Mouse (Mus musculus) erythroid progenitor cell, adult 5-6 weeks (primary cell): ENCODE data around the gene Odr4. TPM values are rescaled to one million over a fixed set of nuclear protein-coding genes. Genes with fewer than 3 reads are reported as not detected.

Experiments used
- ATAC-seq: replicated peaks from 2 replicates; pipeline ENCODE4 v1.8.0; 2016; ENCODE audit warnings: moderate number of reproducible peaks, mild to moderate bottlenecking, moderate TSS enrichment, inconsistent platforms; ENCODE audit not compliant: poor library complexity, low FRiP score, severe bottlenecking
- total RNA-seq, 2 experiments: library from RNA; stranded (forward) in 1 of 2; stranded (reverse) in 1 of 2; fragments of 150-400 nt in 1 of 2; fragments of 186-747, 209-891 nt in 1 of 2; gene quantifications; 2 replicates each; pipeline versions ENCODE4 v1.2.3 to v1.2.4; 2015 to 2017; ENCODE audit warnings: low replicate concordance in 2 of 2

Gene Odr4
- total RNA-seq (2015; ENCODE audit: low replicate concordance) (25.2 and 29.3 TPM in 2 replicates), total RNA-seq (2017; ENCODE audit: low replicate concordance) (11.8 and 18.5 TPM in 2 replicates)

GRCm38 (mm10) chr1:150392638-150393487 is at the start of gene Odr4, which contains the start of gene Tpr:
Odr4 (minus strand) TSS chr1:150393080.
Tpr (plus strand) TSS chr1:150392838.
- ATAC-seq, result peak; percentile 94

DNA sequence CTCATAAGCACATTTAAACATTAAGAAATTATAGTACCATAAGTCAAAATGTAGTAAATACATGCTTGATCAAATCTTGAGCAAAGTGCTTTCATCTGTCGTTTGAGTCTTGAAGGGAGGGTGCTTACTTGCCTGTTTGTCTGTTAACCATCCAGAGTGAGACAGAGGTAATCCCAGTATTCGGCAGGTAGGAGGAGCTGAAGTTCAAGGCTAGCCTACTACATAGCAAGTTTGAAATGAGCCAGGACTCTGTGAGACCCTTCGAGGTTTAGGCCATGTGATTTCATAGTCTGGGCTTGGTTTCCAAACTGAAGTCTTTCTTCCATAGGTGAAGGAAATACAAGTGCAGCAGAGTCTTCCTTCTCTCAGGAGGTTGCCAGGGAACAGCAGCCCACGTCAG is 48.9 kb upstream of the Odr4 start:
- no peak for ATAC-seq

DNA sequence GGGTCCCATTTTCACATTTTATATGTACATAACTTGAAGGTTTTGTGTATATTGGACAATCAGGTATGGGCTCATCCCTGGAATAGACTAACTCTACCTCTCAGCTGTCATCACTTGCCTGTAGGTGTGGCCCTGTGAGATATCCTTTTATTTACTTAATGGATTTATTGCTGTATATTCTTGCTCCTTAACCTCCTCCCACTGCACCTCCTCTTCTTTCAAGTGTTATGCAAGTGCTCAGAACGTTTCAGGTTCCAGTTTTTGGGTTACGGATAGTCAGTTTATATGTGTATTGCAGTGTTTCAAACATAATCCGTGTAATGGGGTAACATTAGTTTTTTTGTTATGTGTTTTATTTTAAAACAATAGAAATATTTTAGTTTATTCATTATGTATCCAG is 45.8 kb upstream of the Odr4 start:
- ATAC-seq, result no peak

DNA sequence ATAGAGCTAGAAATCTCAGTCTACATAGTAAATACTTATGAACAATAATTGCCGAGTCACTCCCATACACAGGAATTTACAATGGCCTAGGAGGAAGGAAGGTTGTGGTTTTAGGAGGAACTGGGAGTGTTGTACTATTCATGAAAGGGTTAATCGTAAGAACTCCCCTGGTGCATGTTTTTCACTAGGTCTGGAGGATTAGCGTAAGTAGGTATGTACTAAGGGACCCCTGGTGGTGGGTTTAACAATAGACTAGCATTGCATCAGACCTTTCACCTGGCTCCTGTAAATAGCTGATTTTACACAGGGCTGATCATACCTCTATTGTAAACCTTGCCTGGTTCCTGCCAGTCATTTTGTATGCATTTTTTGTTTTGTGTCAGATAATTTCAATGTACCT is 33.3 kb upstream of the Odr4 start:
- no peak for ATAC-seq

GRCm38 (mm10) chr1:150425665-150426064 is 32.8 kb upstream of the Odr4 start:
- ATAC-seq, result no peak

- no peak for ATAC-seq
Measured at GRCm38 (mm10) chr1:150418426-150418825, 25.5 kb upstream of the Odr4 start.

GRCm38 (mm10) chr1:150416006-150416405 is 23.1 kb upstream of the Odr4 start:
- no peak for ATAC-seq

- ATAC-seq, result no peak
Measured at GRCm38 (mm10) chr1:150409996-150410395, 17.1 kb upstream of the Odr4 start.

DNA sequence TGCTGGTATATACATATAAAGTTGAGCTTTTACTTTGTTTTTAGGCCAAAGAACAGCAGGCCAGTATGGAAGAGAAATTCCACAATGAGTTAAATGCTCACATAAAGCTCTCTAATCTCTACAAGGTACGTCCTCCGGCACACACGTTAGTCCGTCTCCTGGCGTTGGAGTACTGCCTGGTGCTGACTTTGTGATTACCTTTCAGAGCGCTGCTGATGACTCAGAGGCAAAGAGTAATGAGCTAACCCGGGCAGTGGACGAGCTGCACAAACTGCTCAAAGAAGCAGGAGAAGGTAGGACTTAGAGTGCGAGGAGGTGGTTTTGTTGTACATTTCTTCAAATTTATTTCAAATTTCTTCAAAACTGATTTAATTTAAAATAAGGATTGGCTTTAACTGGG is 14.4 kb upstream of the Odr4 start:
- no peak for ATAC-seq

DNA sequence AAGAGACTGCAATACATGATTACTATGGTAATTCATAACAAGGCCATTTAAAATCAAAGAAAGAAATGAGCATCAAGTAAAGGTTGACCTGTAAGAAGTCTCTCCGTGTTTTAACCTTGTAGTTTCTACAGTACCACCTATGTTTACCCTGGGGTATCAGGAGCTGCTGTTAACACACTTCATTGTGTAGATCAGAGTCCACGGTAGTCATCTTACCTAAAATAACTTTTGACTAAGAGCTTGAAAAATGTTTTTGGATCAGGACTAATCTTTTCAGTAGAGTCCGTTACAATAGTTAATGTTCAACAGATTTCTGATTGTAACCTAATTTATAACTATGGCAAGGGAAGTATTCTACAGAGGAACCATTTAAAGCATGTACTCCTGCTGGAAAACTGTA is 11.7 kb upstream of the Odr4 start:
- no peak for ATAC-seq

GRCm38 (mm10) chr1:150403914-150404313 is 11.0 kb upstream of the Odr4 start:
- no peak for ATAC-seq

GRCm38 (mm10) chr1:150396001-150396400 is 3.1 kb upstream of the Odr4 start:
- ATAC-seq, result no peak

DNA sequence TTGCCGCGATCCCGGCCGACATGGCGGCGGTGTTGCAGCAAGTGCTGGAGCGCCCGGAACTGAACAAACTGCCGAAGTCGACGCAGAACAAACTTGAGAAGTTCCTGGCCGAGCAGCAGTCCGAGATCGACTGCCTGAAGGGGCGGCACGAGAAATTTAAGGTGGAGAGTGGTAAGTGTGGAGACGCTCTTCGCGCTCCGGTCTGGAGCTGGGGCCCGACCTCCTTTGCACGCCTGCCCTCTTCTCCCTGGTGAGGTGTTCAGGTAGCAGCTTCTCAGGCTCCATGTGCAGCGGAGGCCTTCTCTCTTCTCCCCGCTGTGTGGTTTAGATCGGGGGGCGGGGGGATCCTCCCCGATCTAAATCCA is 590 bp upstream of the Odr4 start:
- ATAC-seq, result peak; percentile 31; the same call in 1 of the 2 replicates

- peak; percentile 33 for ATAC-seq
Measured at GRCm38 (mm10) chr1:150391931-150392637, 796 bp downstream of the Odr4 start.

- ATAC-seq, result no peak
Measured at GRCm38 (mm10) chr1:150389390-150390129, 3.3 kb downstream of the Odr4 start.

DNA sequence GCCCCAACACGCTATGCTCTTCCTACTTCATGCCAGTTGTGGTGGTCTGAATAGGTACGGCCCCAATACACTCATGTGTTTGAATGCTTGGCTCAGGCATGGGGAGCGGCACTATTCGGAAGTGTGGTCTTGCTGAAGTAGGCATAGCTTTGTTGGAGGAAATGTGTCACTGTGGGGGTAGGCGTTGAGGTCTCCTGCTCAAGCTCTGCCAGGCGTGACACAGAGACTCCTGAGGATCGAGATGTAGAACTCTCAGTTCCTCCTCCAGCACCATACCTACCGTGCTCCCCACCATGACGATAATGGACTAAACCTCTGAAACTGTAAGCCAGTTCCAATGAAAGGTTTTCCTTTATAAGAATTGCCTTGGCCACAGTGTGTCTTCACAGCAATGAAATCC is 5.3 kb downstream of the Odr4 start:
- ATAC-seq, result no peak

GRCm38 (mm10) chr1:150384138-150384537 is 8.7 kb downstream of the Odr4 start:
- ATAC-seq, result no peak

- no peak for ATAC-seq
Measured at GRCm38 (mm10) chr1:150374247-150374646, 18.6 kb downstream of the Odr4 start.

GRCm38 (mm10) chr1:150372895-150373294 is 20.0 kb downstream of the Odr4 start:
- ATAC-seq, result no peak

DNA sequence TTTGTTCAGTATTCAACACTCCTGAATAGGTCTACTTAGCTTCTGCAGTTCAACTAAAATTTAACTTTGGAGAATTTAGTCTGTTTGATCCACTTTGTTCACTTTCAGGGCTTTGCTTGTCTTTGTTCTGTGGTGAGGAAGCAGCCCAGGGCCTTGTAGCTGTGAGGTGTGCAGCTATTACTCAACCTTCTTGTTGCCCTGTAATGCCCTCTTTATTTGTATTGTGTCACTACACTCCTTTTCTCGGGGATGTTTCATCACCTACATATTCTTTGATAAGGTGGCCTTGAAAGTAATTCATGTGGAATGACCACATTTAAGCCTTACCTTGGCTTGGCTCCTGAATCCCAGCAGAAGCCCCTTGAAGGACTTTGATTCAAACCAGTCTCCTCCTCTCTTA is 32.0 kb downstream of the Odr4 start:
- ATAC-seq, result no peak
